Mouse (Mus musculus): ENCODE results near the gene Arid3a. TPM values are rescaled to one million over a fixed set of nuclear protein-coding genes. Genes with fewer than 3 reads are reported as not detected.
A peak's percentile ranks its signal among the peaks of the same experiment; 100 is the strongest.
"Not testable (repeated sequence)": the region's sequence is repeated elsewhere in the genome, so short reads cannot be mapped to it uniquely, and the experiment has no call there.

Arid3a gene
- polyA plus RNA-seq, 1 experiment = 6.7 TPM

DNA sequence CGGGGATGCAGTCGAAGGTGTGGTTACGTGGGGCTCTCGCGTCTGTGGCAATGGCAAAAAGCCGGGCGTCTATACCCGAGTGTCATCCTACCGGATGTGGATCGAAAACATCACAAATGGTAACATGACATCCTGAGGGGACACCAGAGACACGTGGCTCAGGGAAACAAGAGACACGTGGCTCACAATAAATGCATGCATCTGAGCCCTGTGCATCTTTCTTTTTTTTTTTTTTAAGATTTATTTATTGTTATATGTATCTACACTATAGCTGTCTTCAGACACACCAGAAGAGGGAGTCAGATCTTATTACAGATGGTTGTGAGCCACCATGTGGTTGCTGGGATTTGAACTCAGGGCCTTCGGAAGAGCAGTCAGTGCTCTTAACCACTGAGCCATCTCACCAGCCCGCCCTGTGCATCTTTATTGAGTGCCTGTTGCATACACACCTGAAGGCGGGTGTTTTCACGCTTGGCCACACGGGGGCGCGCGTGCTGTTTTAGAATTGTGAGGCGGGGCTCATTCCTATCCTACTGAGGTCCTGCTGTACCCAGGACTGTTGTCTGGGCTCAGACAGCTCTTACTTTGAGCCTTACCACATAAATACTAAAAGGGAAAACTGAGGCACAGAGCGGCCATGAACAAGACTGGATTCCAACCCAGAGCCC is 34.3 kb upstream of the Arid3a start:
- H3K36me3 ChIP-seq (ENCODE audit: control insufficient read depth, insufficient read depth, low read length); H3K4me1 ChIP-seq (ENCODE audit: control insufficient read depth, insufficient read depth, low read length); H3K4me3 ChIP-seq (ENCODE audit: insufficient read depth, low read depth, low read length); H3K27ac ChIP-seq (ENCODE audit: insufficient read depth, low read depth, low read length); H3K27me3 ChIP-seq (replicated peaks; ENCODE audit: control insufficient read depth, insufficient read depth, low read length): not testable (repeated sequence)
- 41% methylated on average over 22 of the region's 22 CpGs for WGBS
- TF ChIP-seq CTCF (conservative IDR thresholded peaks at IDR 0.05; ENCODE audit: insufficient read depth, insufficient read length, low read depth, low read length) = peak; percentile 79
- DNase-seq = peak; percentile 81

- no peaks in the 10 kb centered on the region for H3K27me3 ChIP-seq (replicated peaks; ENCODE audit: control insufficient read depth, insufficient read depth, low read length)
- WGBS = 86% methylated on average over 16 of the region's 16 CpGs
- H3K36me3 ChIP-seq (ENCODE audit: control insufficient read depth, insufficient read depth, low read length) = no peaks in the 10 kb centered on the region
- no peak overlapping the region for H3K27ac ChIP-seq (ENCODE audit: insufficient read depth, low read depth, low read length)
- H3K4me1 ChIP-seq (ENCODE audit: control insufficient read depth, insufficient read depth, low read length) = no peaks in the 10 kb centered on the region
- TF ChIP-seq CTCF (conservative IDR thresholded peaks at IDR 0.05; ENCODE audit: insufficient read depth, insufficient read length, low read depth, low read length) (no peak), POLR2A (IDR thresholded peaks at IDR 0.05; ENCODE audit: low read depth, low read length) (no peak)
- DNase-seq = no peak
- no peak overlapping the region for H3K4me3 ChIP-seq (ENCODE audit: insufficient read depth, low read depth, low read length)
These were observed 30.5 kb upstream of the Arid3a start for GRCm38 (mm10) chr10:79896306-79896705.

- Histone ChIP-seq H3K4me1 (ENCODE audit: control insufficient read depth, insufficient read depth, low read length) (no peaks in the 10 kb centered on the region), H3K27me3 (replicated peaks; ENCODE audit: control insufficient read depth, insufficient read depth, low read length) (no peaks in the 10 kb centered on the region), H3K27ac (ENCODE audit: insufficient read depth, low read depth, low read length) (no peak overlapping the region), H3K36me3 (ENCODE audit: control insufficient read depth, insufficient read depth, low read length) (no peaks in the 10 kb centered on the region), H3K4me3 (ENCODE audit: insufficient read depth, low read depth, low read length) (no peak overlapping the region)
- TF ChIP-seq CTCF (conservative IDR thresholded peaks at IDR 0.05; ENCODE audit: insufficient read depth, insufficient read length, low read depth, low read length) (no peak), POLR2A (IDR thresholded peaks at IDR 0.05; ENCODE audit: low read depth, low read length) (no peak)
- no peak for DNase-seq
- 78% methylated on average over 13 of the region's 13 CpGs for WGBS
These were observed 30.0 kb upstream of the Arid3a start for GRCm38 (mm10) chr10:79896814-79897213.

- Histone ChIP-seq H3K27ac (ENCODE audit: insufficient read depth, low read depth, low read length) (no peak overlapping the region), H3K36me3 (ENCODE audit: control insufficient read depth, insufficient read depth, low read length) (no peaks in the 10 kb centered on the region), H3K4me3 (ENCODE audit: insufficient read depth, low read depth, low read length) (no peak overlapping the region), H3K4me1 (ENCODE audit: control insufficient read depth, insufficient read depth, low read length) (no peaks in the 10 kb centered on the region), H3K27me3 (replicated peaks; ENCODE audit: control insufficient read depth, insufficient read depth, low read length) (no peaks in the 10 kb centered on the region)
- WGBS = 52% methylated on average over 20 of the region's 20 CpGs
- DNase-seq = no peak
- no peak for TF ChIP-seq POLR2A (IDR thresholded peaks at IDR 0.05; ENCODE audit: low read depth, low read length)
- TF ChIP-seq CTCF (conservative IDR thresholded peaks at IDR 0.05; ENCODE audit: insufficient read depth, insufficient read length, low read depth, low read length) = no peak
These were observed 29.3 kb upstream of the Arid3a start for GRCm38 (mm10) chr10:79897316-79898245.

GRCm38 (mm10) chr10:79900951-79901410 is 25.9 kb upstream of the Arid3a start:
- DNase-seq = peak; percentile 29
- no peaks in the 10 kb centered on the region for H3K36me3 ChIP-seq (ENCODE audit: control insufficient read depth, insufficient read depth, low read length)
- no peak overlapping the region for H3K4me3 ChIP-seq (ENCODE audit: insufficient read depth, low read depth, low read length)
- H3K27me3 ChIP-seq (replicated peaks; ENCODE audit: control insufficient read depth, insufficient read depth, low read length) = no peaks in the 10 kb centered on the region
- 71% methylated on average over 2 of the region's 2 CpGs for WGBS
- no peak for TF ChIP-seq POLR2A (IDR thresholded peaks at IDR 0.05; ENCODE audit: low read depth, low read length)
- peak; percentile 46 for TF ChIP-seq CTCF (conservative IDR thresholded peaks at IDR 0.05; ENCODE audit: insufficient read depth, insufficient read length, low read depth, low read length)
- H3K4me1 ChIP-seq (ENCODE audit: control insufficient read depth, insufficient read depth, low read length) = no peaks in the 10 kb centered on the region
- no peak overlapping the region for H3K27ac ChIP-seq (ENCODE audit: insufficient read depth, low read depth, low read length)

GRCm38 (mm10) chr10:79906712-79907111 is 20.1 kb upstream of the Arid3a start:
- WGBS = 90% methylated on average over 9 of the region's 9 CpGs
- no peak for DNase-seq
- Histone ChIP-seq H3K36me3 (ENCODE audit: control insufficient read depth, insufficient read depth, low read length) (no peaks in the 10 kb centered on the region), H3K27me3 (replicated peaks; ENCODE audit: control insufficient read depth, insufficient read depth, low read length) (no peaks in the 10 kb centered on the region), H3K4me1 (ENCODE audit: control insufficient read depth, insufficient read depth, low read length) (peaks cover 3% of the 10 kb centered on the region; the same call in 1 of the 2 replicates), H3K4me3 (ENCODE audit: insufficient read depth, low read depth, low read length) (no peak overlapping the region), H3K27ac (ENCODE audit: insufficient read depth, low read depth, low read length) (no peak overlapping the region)
- TF ChIP-seq CTCF (conservative IDR thresholded peaks at IDR 0.05; ENCODE audit: insufficient read depth, insufficient read length, low read depth, low read length) (no peak), POLR2A (IDR thresholded peaks at IDR 0.05; ENCODE audit: low read depth, low read length) (no peak)

DNA sequence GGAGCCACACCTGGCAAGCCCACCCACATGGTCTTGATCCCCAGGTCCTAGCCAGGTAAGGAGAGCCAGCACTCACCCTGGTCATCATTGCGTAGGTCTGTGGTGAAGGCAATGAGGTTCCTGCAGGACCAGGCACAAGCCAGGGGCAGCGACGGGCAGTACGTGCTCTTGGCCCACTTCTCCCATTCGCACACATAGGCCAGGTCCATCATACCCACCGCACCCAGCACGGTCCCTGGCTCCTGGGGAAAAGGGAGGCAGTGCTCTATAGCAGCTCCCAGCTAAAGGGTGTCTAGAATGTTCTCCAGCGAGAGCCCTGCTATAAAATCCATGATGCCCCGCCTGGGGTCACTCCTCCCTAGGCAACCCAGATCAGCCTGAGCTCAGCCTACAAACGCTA is 19.4 kb upstream of the Arid3a start:
- 90% methylated on average over 10 of the region's 10 CpGs for WGBS
- no peak overlapping the region for H3K27ac ChIP-seq (ENCODE audit: insufficient read depth, low read depth, low read length)
- TF ChIP-seq POLR2A (IDR thresholded peaks at IDR 0.05; ENCODE audit: low read depth, low read length) (no peak), CTCF (conservative IDR thresholded peaks at IDR 0.05; ENCODE audit: insufficient read depth, insufficient read length, low read depth, low read length) (no peak)
- H3K4me3 ChIP-seq (ENCODE audit: insufficient read depth, low read depth, low read length) = no peak overlapping the region
- no peaks in the 10 kb centered on the region for H3K36me3 ChIP-seq (ENCODE audit: control insufficient read depth, insufficient read depth, low read length)
- no peaks in the 10 kb centered on the region for H3K27me3 ChIP-seq (replicated peaks; ENCODE audit: control insufficient read depth, insufficient read depth, low read length)
- H3K4me1 ChIP-seq (ENCODE audit: control insufficient read depth, insufficient read depth, low read length) = peaks cover 3% of the 10 kb centered on the region; the same call in 1 of the 2 replicates
- no peak for DNase-seq
